Mouse (Mus musculus) 3T3-L1 (cell line): ENCODE data around the gene AC124108.1.

Source experiments
- DNase-seq: peaks from one replicate; pipeline ENCODE4 v3.0.0-alpha.2; 2015; ENCODE audit warnings: low read depth, low spot score

The AC124108.1 gene

GRCm38 (mm10) chr1:132200562-132201510 is 9.6 kb downstream of the AC124108.1 start:
- no peak for DNase-seq

GRCm38 (mm10) chr1:132201511-132201860 is 10.2 kb downstream of the AC124108.1 start:
- DNase-seq: no peak

GRCm38 (mm10) chr1:132201936-132202335 is 10.7 kb downstream of the AC124108.1 start:
- DNase-seq: no peak

GRCm38 (mm10) chr1:132202771-132203170 is 11.5 kb downstream of the AC124108.1 start:
- DNase-seq: no peak

GRCm38 (mm10) chr1:132205958-132206357 is 14.7 kb downstream of the AC124108.1 start:
- DNase-seq: no peak

GRCm38 (mm10) chr1:132206828-132207227 is 15.6 kb downstream of the AC124108.1 start:
- DNase-seq: peak; percentile 72

GRCm38 (mm10) chr1:132208154-132208553 is 16.9 kb downstream of the AC124108.1 start:
- peak; percentile 71 for DNase-seq

GRCm38 (mm10) chr1:132209400-132209799 is 18.1 kb downstream of the AC124108.1 start:
- no peak for DNase-seq

- DNase-seq: peak; percentile 65
Observed at GRCm38 (mm10) chr1:132210922-132211321, 19.7 kb downstream of the AC124108.1 start.

GRCm38 (mm10) chr1:132211672-132212071 is 20.4 kb downstream of the AC124108.1 start:
- no peak for DNase-seq

- no peak for DNase-seq
Observed at GRCm38 (mm10) chr1:132212218-132212617, 21.0 kb downstream of the AC124108.1 start.

GRCm38 (mm10) chr1:132213076-132213475 is 21.8 kb downstream of the AC124108.1 start:
- no peak for DNase-seq

GRCm38 (mm10) chr1:132216276-132216675 is 25.0 kb downstream of the AC124108.1 start:
- DNase-seq: no peak

- DNase-seq: no peak
Observed at GRCm38 (mm10) chr1:132221627-132222026, 30.4 kb downstream of the AC124108.1 start.

- no peak for DNase-seq
Observed at GRCm38 (mm10) chr1:132222166-132222565, 30.9 kb downstream of the AC124108.1 start.

- DNase-seq: no peak
Observed at GRCm38 (mm10) chr1:132226297-132227080, 35.2 kb downstream of the AC124108.1 start.

GRCm38 (mm10) chr1:132229667-132230066 is 38.4 kb downstream of the AC124108.1 start, which contains the start of gene Gm10188:
TSS of gene Gm10188 (minus strand) at chr1:132229767.
- DNase-seq: no peak

- DNase-seq: no peak
Observed at GRCm38 (mm10) chr1:132231470-132232274, 40.4 kb downstream of the AC124108.1 start.

GRCm38 (mm10) chr1:132233566-132233965 is 42.3 kb downstream of the AC124108.1 start:
- no peak for DNase-seq

GRCm38 (mm10) chr1:132234757-132235273 is 43.6 kb downstream of the AC124108.1 start:
- no peak for DNase-seq

GRCm38 (mm10) chr1:132237585-132238159 is 46.4 kb downstream of the AC124108.1 start:
- DNase-seq: peak; percentile 80
